In genomic region chr3:68560057-68560456, GRCm38 (mm10) we compare ENCODE assay signal across 13 mouse cellular contexts.
DNase-seq lines count a peak whose midpoint lies in the region; ATAC-seq and TF ChIP-seq lines count a peak whose summit lies in the region.
"Had no signal": no experiment of that assay in that cellular context is flagged by ENCODE, and none has a peak within 500 bp of the region (broad histone marks: within the 10 kb centered on the region; RNA-seq: fewer than 3 reads in every experiment).

No protein-coding gene starts in this region.

- TF ChIP-seq CTCF in heart, adult 2 months (IDR thresholded peaks at IDR 0.05): no peak
- no peak for TF ChIP-seq CTCF in Patski (IDR thresholded peaks at IDR 0.05)
- no peak for TF ChIP-seq CTCF in cerebellum, adult 2 months (IDR thresholded peaks at IDR 0.05; ENCODE audit: borderline replicate concordance, insufficient read depth, low read depth, low read length)
- no peak for TF ChIP-seq CTCF in heart, postnatal 0 days (IDR thresholded peaks at IDR 0.05; ENCODE audit: low read depth)

- H3K36me3 ChIP-seq in heart, adult 2 months (ENCODE audit: control insufficient read depth, insufficient read depth, low read length): peaks cover 4% of the 10 kb centered on the region
- H3K36me3 ChIP-seq in heart, embryonic 12.5 days: peaks cover 5% of the 10 kb centered on the region; the same call in 1 of the 2 replicates
- H3K36me3 ChIP-seq in heart, postnatal 0 days (replicated peaks; ENCODE audit: control insufficient read depth, insufficient read depth, low read length): no peaks in the 10 kb centered on the region
- H3K36me3 ChIP-seq: embryonic facial prominence, embryonic 13.5 days; midbrain, embryonic 13.5 days had no signal

- peaks cover 7% of the 10 kb centered on the region for H3K4me1 ChIP-seq in heart, adult 2 months (ENCODE audit: control insufficient read depth, insufficient read depth, low read length)
- peaks cover 39% of the 10 kb centered on the region for H3K4me1 ChIP-seq in heart, embryonic 12.5 days (replicated peaks)
- H3K4me1 ChIP-seq in cerebellum, adult 2 months (ENCODE audit: control insufficient read depth, insufficient read depth, low read length): peaks cover 13% of the 10 kb centered on the region
- peaks cover 31% of the 10 kb centered on the region; the same call in 1 of the 2 replicates for H3K4me1 ChIP-seq in heart, postnatal 0 days (ENCODE audit: control insufficient read depth, insufficient read depth)
- H3K4me1 ChIP-seq: embryonic facial prominence, embryonic 13.5 days had no signal

- H3K27me3 ChIP-seq in heart, adult 2 months (ENCODE audit: control insufficient read depth, insufficient read depth, low read length): no peaks in the 10 kb centered on the region
- H3K27me3 ChIP-seq in heart, embryonic 12.5 days (replicated peaks): no peaks in the 10 kb centered on the region
- no peaks in the 10 kb centered on the region for H3K27me3 ChIP-seq in Patski
- no peaks in the 10 kb centered on the region for H3K27me3 ChIP-seq in cerebellum, adult 2 months (ENCODE audit: control insufficient read depth, insufficient read depth, low read length)
- no peaks in the 10 kb centered on the region for H3K27me3 ChIP-seq in heart, postnatal 0 days (ENCODE audit: control insufficient read depth, insufficient read depth, low read length)
- H3K27me3 ChIP-seq: embryonic facial prominence, embryonic 13.5 days; heart, embryonic 13.5 days; midbrain, embryonic 13.5 days had no signal

- peak; percentile 63; the same call in 1 of the 2 replicates for TF ChIP-seq EP300 in heart, adult 2 months (IDR thresholded peaks at IDR 0.05; ENCODE audit: insufficient read depth, low read depth, low read length)
- TF ChIP-seq EP300 in heart, postnatal 0 days (IDR thresholded peaks at IDR 0.05; ENCODE audit: low read depth): no peak

- H3K9ac ChIP-seq in heart, adult 2 months (ENCODE audit: low read depth, low read length): no peak overlapping the region
- H3K9ac ChIP-seq in heart, embryonic 12.5 days: no peak overlapping the region
- no peak overlapping the region for H3K9ac ChIP-seq in heart, postnatal 0 days (replicated peaks; ENCODE audit: low read depth, low read length)
- H3K9ac ChIP-seq: embryonic facial prominence, embryonic 13.5 days; heart, embryonic 13.5 days; midbrain, embryonic 13.5 days had no signal

- peak; percentile 73 to 76 for DNase-seq in heart, adult 2 months
- peak; percentile 27 for DNase-seq in Patski (ENCODE audit: low read depth, low spot score)
- DNase-seq in cerebellum, adult 2 months: peak; percentile 82 to 87
- no peak for DNase-seq in heart, postnatal 0 days (ENCODE audit: low spot score)
- DNase-seq in spleen, postnatal 10 days (ENCODE audit: low spot score in 2 of 2): no peak
- no peak for DNase-seq in B cell, adult 2 months
- DNase-seq in frontal cortex, postnatal 10 days (ENCODE audit: low spot score in 2 of 2): no peak
- DNase-seq: lung, postnatal 14 days had no signal

- in situ Hi-C loops in Patski (cut with MboI; ENCODE audit: low pct_unique_long_range_greater_than_20kb): no loop called here

- H3K27ac ChIP-seq in heart, adult 2 months: peak overlapping the region; percentile 56
- H3K27ac ChIP-seq in heart, embryonic 12.5 days (ENCODE audit: poor library complexity, severe bottlenecking): no peak overlapping the region
- no peak overlapping the region for H3K27ac ChIP-seq in cerebellum, adult 2 months (ENCODE audit: insufficient read depth, low read length)
- no peak overlapping the region for H3K27ac ChIP-seq in heart, postnatal 0 days (ENCODE audit: low read depth)
- H3K27ac ChIP-seq: embryonic facial prominence, embryonic 13.5 days; heart, embryonic 13.5 days; midbrain, embryonic 13.5 days had no signal

- no peak for ATAC-seq in heart, embryonic 12.5 days (ENCODE audit: insufficient number of reproducible peaks, low FRiP score)
- no peak for ATAC-seq in Patski
- peak; percentile 27; the same call in 1 of the 2 replicates for ATAC-seq in heart, postnatal 0 days (ENCODE audit: insufficient read depth, low read depth)
- ATAC-seq: forebrain, embryonic 14.5 days; midbrain, embryonic 13.5 days had no signal

- no peak overlapping the region for H3K4me3 ChIP-seq in heart, adult 2 months
- H3K4me3 ChIP-seq in heart, embryonic 12.5 days: no peak overlapping the region
- H3K4me3 ChIP-seq in cerebellum, adult 2 months (replicated peaks; ENCODE audit: insufficient read depth, low read depth, low read length): no peak overlapping the region
- H3K4me3 ChIP-seq in heart, postnatal 0 days (ENCODE audit: low read depth, low read length): no peak overlapping the region
- H3K4me3 ChIP-seq: embryonic facial prominence, embryonic 13.5 days; heart, embryonic 13.5 days; midbrain, embryonic 13.5 days had no signal

- no peaks in the 10 kb centered on the region for H3K79me2 ChIP-seq in heart, adult 2 months (replicated peaks; ENCODE audit: control insufficient read depth, insufficient read depth, low read length)

- intact Hi-C loops in heart, adult 2 months (cut with DNase I): loop anchor here (5.0 kb wide), 1 partner anchor 47 kb away; no protein-coding TSS in a partner anchor

- H3K4me2 ChIP-seq in heart, embryonic 12.5 days: no peak overlapping the region
- no peak overlapping the region for H3K4me2 ChIP-seq in heart, postnatal 0 days (ENCODE audit: low read depth, low read length)
- H3K4me2 ChIP-seq: embryonic facial prominence, embryonic 13.5 days; heart, embryonic 13.5 days; midbrain, embryonic 13.5 days had no signal

- no peak for TF ChIP-seq POLR2A in heart, adult 2 months (IDR thresholded peaks at IDR 0.05; ENCODE audit: insufficient read depth, low read depth, low read length)
- no peak for TF ChIP-seq POLR2A in cerebellum, adult 2 months (IDR thresholded peaks at IDR 0.05; ENCODE audit: borderline replicate concordance, insufficient read depth, low read length)

- WGBS in heart, adult 2 months: 51% methylated on average over 5 of the region's 5 CpGs
- 77% methylated on average over 5 of the region's 5 CpGs for WGBS in heart, embryonic 12.5 days
- WGBS in cerebellum, adult 2 months: 23% methylated on average over 5 of the region's 5 CpGs
- WGBS in heart, postnatal 0 days: 55% methylated on average over 5 of the region's 5 CpGs

- CTCF ChIA-PET in Patski (lab: Charles Lee): interaction anchor here (0.9 to 10.8 kb wide), 11 partner anchors 10 to 158 kb away, joined by 3 to 102 read pairs (median 4); no protein-coding TSS in a partner anchor

- POLR2A ChIA-PET in Patski (lab: Charles Lee): interaction anchor here (1.1 to 1.2 kb wide), 2 partner anchors 12 to 65 kb away, joined by 3 read pairs; no protein-coding TSS in a partner anchor

- H3K9me3 ChIP-seq in heart, embryonic 12.5 days (replicated peaks): no peaks in the 10 kb centered on the region; the same call in 1 of the 2 replicates
- no peaks in the 10 kb centered on the region for H3K9me3 ChIP-seq in heart, postnatal 0 days (replicated peaks; ENCODE audit: control insufficient read depth, low read length)
- H3K9me3 ChIP-seq: embryonic facial prominence, embryonic 13.5 days; heart, embryonic 13.5 days; midbrain, embryonic 13.5 days had no signal

Comparison
In these comparisons a context has a peak if more than half of its experiments do, and no peak if none do; other contexts are left out.
1. DNase-seq: peak in heart, adult 2 months (2 of 2), Patski (single experiment) and cerebellum, adult 2 months (2 of 2); none in heart, postnatal 0 days (single experiment), spleen, postnatal 10 days (0 of 2), B cell, adult 2 months (0 of 2) and frontal cortex, postnatal 10 days (0 of 2).